Mouse (Mus musculus) myocyte (in vitro differentiated cells): ENCODE results near the gene Stat3. TPM values are rescaled to one million over a fixed set of nuclear protein-coding genes. Genes with fewer than 3 reads are reported as not detected.

Experiments
- H3K27me3 ChIP-seq: one replicate; pipeline ENCODE4 v1.6.1; 2011; ENCODE audit not compliant: control insufficient read depth, insufficient read depth, insufficient read length
- H3K36me3 ChIP-seq: one replicate; pipeline ENCODE4 v1.6.1; 2011; ENCODE audit not compliant: control insufficient read depth, insufficient read depth
- H3K4me2 ChIP-seq: one replicate; pipeline ENCODE4 v1.6.1; 2011; ENCODE audit warnings: low read depth, control low read depth
- H3K4me3 ChIP-seq: one replicate; pipeline ENCODE4 v1.5.1; 2011; ENCODE audit warnings: mild to moderate bottlenecking, control low read depth, moderate library complexity
- H3K79me2 ChIP-seq: one replicate; pipeline ENCODE4 v1.6.1; 2011; ENCODE audit not compliant: control insufficient read depth, insufficient read depth
- H3ac ChIP-seq: one replicate; pipeline ENCODE4 v1.6.1; 2011; ENCODE audit not compliant: control insufficient read depth, insufficient read length
- CEBPB ChIP-seq: IDR thresholded peaks from 2 replicates; pipeline ENCODE4 v1.6.1; 2011; ENCODE audit warnings: mild to moderate bottlenecking, moderate library complexity; ENCODE audit not compliant: poor library complexity, insufficient read depth, severe bottlenecking
- E2F4 ChIP-seq: IDR thresholded peaks from one replicate; pipeline ENCODE4 v1.6.1; 2011; ENCODE audit warnings: mild to moderate bottlenecking, control low read depth, moderate library complexity; ENCODE audit not compliant: insufficient read depth
- MAX ChIP-seq: IDR thresholded peaks from one replicate; pipeline ENCODE4 v1.6.1; 2011; ENCODE audit warnings: low read depth, mild to moderate bottlenecking, control low read depth
- MYOD1 ChIP-seq, 3 experiments: IDR thresholded peaks; one replicate each; pipeline ENCODE4 v1.6.1; 2011; ENCODE audit warnings: control low read depth in 2 of 3, low read depth in 2 of 3, mild to moderate bottlenecking in 2 of 3, moderate library complexity in 1 of 3; ENCODE audit not compliant: insufficient read length in 2 of 3, control insufficient read depth in 1 of 3
- MYOG ChIP-seq, 3 experiments: IDR thresholded peaks; one replicate each; pipeline ENCODE4 v1.6.1; 2011; ENCODE audit warnings: control low read depth in 2 of 3, low read depth in 2 of 3, mild to moderate bottlenecking in 2 of 3; ENCODE audit not compliant: insufficient read length in 2 of 3, control insufficient read depth in 1 of 3, insufficient read depth in 1 of 3
- POLR2A ChIP-seq: IDR thresholded peaks from one replicate; pipeline ENCODE4 v1.6.1; 2011; ENCODE audit warnings: low read depth, mild to moderate bottlenecking, control low read depth, moderate library complexity; ENCODE audit not compliant: insufficient read length
- POLR2AphosphoS2 ChIP-seq: IDR thresholded peaks from one replicate; pipeline ENCODE4 v1.6.1; 2011; ENCODE audit warnings: low read depth, control low read depth; ENCODE audit not compliant: insufficient read length
- REST ChIP-seq: IDR thresholded peaks from one replicate; pipeline ENCODE4 v1.6.1; 2011; ENCODE audit warnings: mild to moderate bottlenecking, control low read depth, moderate library complexity; ENCODE audit not compliant: insufficient read depth, insufficient read length
- SRF ChIP-seq: IDR thresholded peaks from one replicate; pipeline ENCODE4 v1.6.1; 2011; ENCODE audit warnings: low read depth; ENCODE audit not compliant: control insufficient read depth, insufficient read length
- TCF12 ChIP-seq: IDR thresholded peaks from one replicate; pipeline ENCODE4 v1.6.1; 2011; ENCODE audit warnings: mild to moderate bottlenecking, control low read depth; ENCODE audit not compliant: poor library complexity, insufficient read depth, severe bottlenecking
- TCF3 ChIP-seq: IDR thresholded peaks from one replicate; pipeline ENCODE4 v1.6.1; 2011; ENCODE audit warnings: low read depth, control low read depth; ENCODE audit not compliant: insufficient read length
- USF1 ChIP-seq: IDR thresholded peaks from one replicate; pipeline ENCODE4 v1.6.1; 2011; ENCODE audit warnings: low read depth, mild to moderate bottlenecking, control low read depth, moderate library complexity
- polyA plus RNA-seq: library from polyadenylated mRNA; unstranded; fragments of >200 nt; fragmentation: generic; extraction: Trizol; gene quantifications from one replicate; pipeline ENCODE4 v1.2.1, GENCODE M21; 2012; ENCODE audit warnings: missing spikeins

The Stat3 gene
- polyA plus RNA-seq, 1 experiment = 93.7 TPM

- Histone ChIP-seq H3K36me3 (no peaks in the 10 kb centered on the region), H3K27me3 (peaks cover 17% of the 10 kb centered on the region), H3ac (no peak overlapping the region), H3K4me2 (no peak overlapping the region), H3K79me2 (no peaks in the 10 kb centered on the region), H3K4me3 (no peak overlapping the region)
- TF ChIP-seq CEBPB (no peak), TCF3 (no peak), E2F4 (no peak), POLR2AphosphoS2 (no peak), MAX (no peak), REST (no peak), MYOD1 (IDR thresholded peaks at IDR 0.05; ENCODE audit: control insufficient read depth in 1 of 3, insufficient read length in 2 of 3, low read depth in 2 of 3) (no peak), SRF (no peak), MYOG (IDR thresholded peaks at IDR 0.05; ENCODE audit: control insufficient read depth in 1 of 3, insufficient read depth in 1 of 3, insufficient read length in 2 of 3, low read depth in 2 of 3) (no peak), USF1 (no peak), TCF12 (no peak), POLR2A (no peak)
These were observed 84.2 kb downstream of the Stat3 start for GRCm38 (mm10) chr11:100855178-100855577.

- Histone ChIP-seq H3ac (no peak overlapping the region), H3K36me3 (no peaks in the 10 kb centered on the region), H3K4me3 (no peak overlapping the region), H3K4me2 (no peak overlapping the region), H3K27me3 (peaks cover 17% of the 10 kb centered on the region), H3K79me2 (no peaks in the 10 kb centered on the region)
- TF ChIP-seq TCF12 (no peak), POLR2A (no peak), POLR2AphosphoS2 (no peak)
These were observed 85.1 kb downstream of the Stat3 start for GRCm38 (mm10) chr11:100854268-100854667.

DNA sequence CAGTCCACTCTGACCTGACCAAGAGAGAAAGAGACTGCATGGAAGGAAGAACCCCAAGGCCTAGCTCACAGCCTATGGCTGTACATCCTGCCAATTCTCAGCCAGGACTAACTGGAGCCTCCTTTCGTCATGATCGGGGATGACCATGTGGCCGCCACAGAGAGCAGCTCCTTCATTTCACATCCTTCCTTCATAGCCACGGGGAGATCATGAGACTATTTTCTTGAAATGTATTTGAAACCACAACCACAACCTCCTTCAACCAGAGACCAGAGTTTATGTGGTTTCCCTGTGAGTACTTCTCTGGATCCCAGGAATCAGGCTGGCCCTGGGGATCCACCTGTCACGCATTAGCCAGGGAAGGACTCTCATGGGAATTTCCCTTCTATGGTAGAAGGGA lies 86.3 kb downstream of the Stat3 start:
- Histone ChIP-seq H3K36me3 (no peaks in the 10 kb centered on the region), H3K27me3 (peaks cover 17% of the 10 kb centered on the region), H3K4me2 (no peak overlapping the region), H3K4me3 (no peak overlapping the region), H3K79me2 (no peaks in the 10 kb centered on the region), H3ac (no peak overlapping the region)
- no peak for TF ChIP-seq SRF
- peak in 1 of 3 experiments; percentile 21 for TF ChIP-seq MYOD1 (IDR thresholded peaks at IDR 0.05; ENCODE audit: control insufficient read depth in 1 of 3, insufficient read length in 2 of 3, low read depth in 2 of 3)

GRCm38 (mm10) chr11:100852088-100852487 lies 87.3 kb downstream of the Stat3 start:
- Histone ChIP-seq H3K4me2 (no peak overlapping the region), H3K4me3 (no peak overlapping the region), H3K79me2 (peaks cover 6% of the 10 kb centered on the region), H3ac (no peak overlapping the region), H3K36me3 (no peaks in the 10 kb centered on the region), H3K27me3 (peaks cover 17% of the 10 kb centered on the region)
- TF ChIP-seq TCF12 = no peak
- no peak for TF ChIP-seq MAX
- TF ChIP-seq SRF = no peak
- TF ChIP-seq CEBPB = no peak
- no peak for TF ChIP-seq TCF3
- TF ChIP-seq E2F4 = no peak
- no peak for TF ChIP-seq MYOG (IDR thresholded peaks at IDR 0.05; ENCODE audit: control insufficient read depth in 1 of 3, insufficient read depth in 1 of 3, insufficient read length in 2 of 3, low read depth in 2 of 3)
- no peak for TF ChIP-seq MYOD1 (IDR thresholded peaks at IDR 0.05; ENCODE audit: control insufficient read depth in 1 of 3, insufficient read length in 2 of 3, low read depth in 2 of 3)
- TF ChIP-seq USF1 = no peak
- no peak for TF ChIP-seq POLR2AphosphoS2
- TF ChIP-seq POLR2A = no peak
- TF ChIP-seq REST = no peak

DNA sequence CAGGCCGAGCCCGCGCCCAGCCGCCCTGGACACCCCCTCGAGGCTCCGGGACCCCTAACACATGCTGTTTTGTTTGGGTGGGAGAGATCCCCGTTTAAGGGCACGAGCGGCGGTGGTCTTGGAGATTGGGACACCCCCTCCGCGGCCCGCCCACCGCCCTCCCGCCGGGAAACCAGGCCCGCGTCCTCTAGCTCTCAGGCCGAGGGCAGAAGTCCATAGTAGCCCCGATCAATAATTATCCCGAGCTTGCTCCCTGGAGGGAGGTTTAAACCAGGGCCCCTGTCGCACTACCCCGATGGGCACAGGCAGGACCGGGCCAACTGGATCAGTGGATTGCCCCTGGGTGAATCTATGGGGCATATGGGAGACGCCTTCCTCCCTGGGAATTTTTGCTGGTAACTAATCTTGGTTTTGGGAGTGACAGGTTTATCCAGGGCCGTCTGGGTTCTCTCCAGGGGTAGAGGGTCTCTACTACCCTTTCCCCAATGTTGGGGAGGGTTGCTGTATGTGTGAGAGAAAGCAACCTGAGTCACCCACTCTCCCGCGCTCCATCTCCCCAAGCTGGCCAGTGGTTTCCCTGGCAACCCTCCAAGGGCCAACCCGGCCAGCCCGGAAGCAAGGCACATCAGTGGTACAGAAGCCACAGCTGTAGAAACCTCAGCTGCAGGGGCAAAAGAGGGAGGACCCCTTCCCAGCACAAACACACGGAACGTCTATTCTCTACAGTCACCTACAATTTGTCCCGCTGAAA lies 88.4 kb downstream of the Stat3 start:
- Histone ChIP-seq H3K79me2 (peaks cover 6% of the 10 kb centered on the region), H3K27me3 (peaks cover 16% of the 10 kb centered on the region), H3K4me2 (peak overlapping the region; percentile 90), H3ac (peak overlapping the region; percentile 50), H3K36me3 (no peaks in the 10 kb centered on the region), H3K4me3 (peak overlapping the region; percentile 31)
- TF ChIP-seq SRF (no peak), TCF12 (no peak), POLR2AphosphoS2 (no peak), MAX (no peak), MYOD1 (IDR thresholded peaks at IDR 0.05; ENCODE audit: control insufficient read depth in 1 of 3, insufficient read length in 2 of 3, low read depth in 2 of 3) (no peak), CEBPB (no peak), E2F4 (no peak), REST (no peak), POLR2A (no peak), USF1 (no peak), MYOG (IDR thresholded peaks at IDR 0.05; ENCODE audit: control insufficient read depth in 1 of 3, insufficient read depth in 1 of 3, insufficient read length in 2 of 3, low read depth in 2 of 3) (no peak)
